Mouse (Mus musculus): ENCODE data around the gene Gfpt2. TPM values are rescaled to one million over a fixed set of nuclear protein-coding genes. Genes with fewer than 3 reads are reported as not detected.

Gfpt2 gene
- 2.6 TPM for polyA plus RNA-seq (2014; fragmentation: Illumina TruSeq; extraction: RNeasy Lipid Tissue Mini Kit (QIAGEN cat#74804); ENCODE audit: low read depth, low replicate concordance)

GRCm38 (mm10) chr11:49793619-49794341, at the start of gene Gfpt2:
Gfpt2 (plus strand) TSS chr11:49794178.

GRCm38 (mm10) chr11:49846401-49847070, 52.6 kb downstream of the Gfpt2 start, which contains the start of gene Mapk9:
Mapk9 (plus strand) TSS chr11:49846751.

Other genes starting within 250 kb of the Gfpt2 start
- not detected for gene Olfr1380, start 237.3 kb upstream of the Gfpt2 start, polyA plus RNA-seq (2014; fragmentation: Illumina TruSeq; extraction: RNeasy Lipid Tissue Mini Kit (QIAGEN cat#74804); ENCODE audit: low read depth, low replicate concordance)
- 4.5 TPM for gene Flt4, start 184.9 kb upstream of the Gfpt2 start, polyA plus RNA-seq (2014; fragmentation: Illumina TruSeq; extraction: RNeasy Lipid Tissue Mini Kit (QIAGEN cat#74804); ENCODE audit: low read depth, low replicate concordance)
- not detected for gene Scgb3a1, start 130.6 kb upstream of the Gfpt2 start, polyA plus RNA-seq (2014; fragmentation: Illumina TruSeq; extraction: RNeasy Lipid Tissue Mini Kit (QIAGEN cat#74804); ENCODE audit: low read depth, low replicate concordance)
- gene Cnot6, start 81.5 kb upstream of the Gfpt2 start, polyA plus RNA-seq (2014; fragmentation: Illumina TruSeq; extraction: RNeasy Lipid Tissue Mini Kit (QIAGEN cat#74804); ENCODE audit: low read depth, low replicate concordance) = 187 TPM
- 168 TPM for gene Mapk9, start 52.6 kb downstream of the Gfpt2 start, polyA plus RNA-seq (2014; fragmentation: Illumina TruSeq; extraction: RNeasy Lipid Tissue Mini Kit (QIAGEN cat#74804); ENCODE audit: low read depth, low replicate concordance)
- gene Rasgef1c, start 107.7 kb downstream of the Gfpt2 start, polyA plus RNA-seq (2014; fragmentation: Illumina TruSeq; extraction: RNeasy Lipid Tissue Mini Kit (QIAGEN cat#74804); ENCODE audit: low read depth, low replicate concordance) = not detected
- gene Rnf130, start 231.2 kb downstream of the Gfpt2 start, polyA plus RNA-seq (2014; fragmentation: Illumina TruSeq; extraction: RNeasy Lipid Tissue Mini Kit (QIAGEN cat#74804); ENCODE audit: low read depth, low replicate concordance) = 206 TPM